ENCODE assay signal across 23 mouse cellular contexts in genomic region chrX:134582270-134582669, GRCm38 (mm10). TPM values are rescaled to one million over a fixed set of nuclear protein-coding genes. Genes with fewer than 3 reads are reported as not detected.
DNase-seq lines count a peak whose midpoint lies in the region; ATAC-seq and TF ChIP-seq lines count a peak whose summit lies in the region.
"Had no signal": no experiment of that assay in that cellular context is flagged by ENCODE, and none has a peak within 500 bp of the region (broad histone marks: within the 10 kb centered on the region; RNA-seq: fewer than 3 reads in every experiment).

No protein-coding gene starts in this region.

- peaks cover 54% of the 10 kb centered on the region for H3K4me1 ChIP-seq in erythroblast, embryonic 14.5 days (ENCODE audit: control insufficient read depth)
- H3K4me1 ChIP-seq in CH12.LX (ENCODE audit: control insufficient read depth in 1 of 2, insufficient read depth in 2 of 2): peaks cover 0 to 7% of the 10 kb centered on the region in 2 experiments; a peak in 1 of 4 replicates
- peaks cover 9% of the 10 kb centered on the region for H3K4me1 ChIP-seq in liver, embryonic 16.5 days (ENCODE audit: control insufficient read depth, low read depth, low read length)
- H3K4me1 ChIP-seq in hindbrain, embryonic 12.5 days: 0 out of 2 replicates have a peak, but pooled peaks cover 5% of the 10 kb centered on the region
- H3K4me1 ChIP-seq in intestine, embryonic 16.5 days (ENCODE audit: control insufficient read depth, insufficient read depth, low read length): no peaks in the 10 kb centered on the region
- H3K4me1 ChIP-seq in midbrain, embryonic 16.5 days (ENCODE audit: control insufficient read depth, insufficient read depth, low read length): peaks cover 7% of the 10 kb centered on the region; the same call in 1 of the 2 replicates

- peak overlapping the region; percentile 93 for H3K9ac ChIP-seq in CH12.LX (ENCODE audit: insufficient read depth, low read depth)
- H3K9ac ChIP-seq in liver, embryonic 16.5 days (ENCODE audit: low read depth, low read length): peak overlapping the region; percentile 24; the same call in 1 of the 2 replicates
- no peak overlapping the region for H3K9ac ChIP-seq in hindbrain, embryonic 12.5 days
- H3K9ac ChIP-seq in intestine, embryonic 16.5 days (ENCODE audit: low read depth, low read length): no peak overlapping the region
- no peak overlapping the region for H3K9ac ChIP-seq in midbrain, embryonic 16.5 days (ENCODE audit: low read depth, low read length)
- H3K9ac ChIP-seq: embryonic facial prominence, embryonic 15.5 days; forebrain, embryonic 13.5 days; heart, embryonic 15.5 days; limb, embryonic 13.5 days; midbrain, embryonic 13.5 days; neural tube, embryonic 15.5 days had no signal

- peak overlapping the region; percentile 82 for H3K4me2 ChIP-seq in CH12.LX (ENCODE audit: insufficient read depth, low read depth, poor library complexity, severe bottlenecking)
- H3K4me2 ChIP-seq in liver, embryonic 16.5 days (ENCODE audit: low read depth, low read length): peak overlapping the region; percentile 60
- no peak overlapping the region for H3K4me2 ChIP-seq in hindbrain, embryonic 12.5 days (replicated peaks)
- H3K4me2 ChIP-seq in intestine, embryonic 16.5 days (ENCODE audit: low read depth, low read length): no peak overlapping the region
- no peak overlapping the region for H3K4me2 ChIP-seq in midbrain, embryonic 16.5 days (ENCODE audit: low read length)
- H3K4me2 ChIP-seq: embryonic facial prominence, embryonic 15.5 days; forebrain, embryonic 13.5 days; heart, embryonic 15.5 days; limb, embryonic 13.5 days; midbrain, embryonic 13.5 days; neural tube, embryonic 15.5 days had no signal

- peak overlapping the region; percentile 85 for H3K27ac ChIP-seq in CH12.LX (ENCODE audit: insufficient read depth, low read depth)
- no peak overlapping the region for H3K27ac ChIP-seq in liver, embryonic 16.5 days (ENCODE audit: low read length)
- no peak overlapping the region for H3K27ac ChIP-seq in hindbrain, embryonic 12.5 days
- H3K27ac ChIP-seq in intestine, embryonic 16.5 days (ENCODE audit: low read length): no peak overlapping the region
- H3K27ac ChIP-seq in midbrain, embryonic 16.5 days (ENCODE audit: low read length): no peak overlapping the region
- H3K27ac ChIP-seq: embryonic facial prominence, embryonic 15.5 days; forebrain, embryonic 13.5 days; heart, embryonic 15.5 days; hindbrain, embryonic 10.5 days; limb, embryonic 13.5 days; midbrain, embryonic 13.5 days; neural tube, embryonic 15.5 days had no signal

- in situ Hi-C loops in CH12.LX (cut with MboI; ENCODE audit: low pct_ligation_motif_present, low pct_unique_long_range_greater_than_20kb, low sequenced_read_pairs): no loop called here

- TF ChIP-seq CTCF in CH12.LX (conservative IDR thresholded peaks at IDR 0.05 in 1 of 2, IDR thresholded peaks at IDR 0.05 in 1 of 2; ENCODE audit: low read depth in 2 of 2, low read length in 2 of 2): no peak

- peaks cover 48% of the 10 kb centered on the region for H3K79me2 ChIP-seq in CH12.LX (replicated peaks; ENCODE audit: control insufficient read depth, extremely low read depth, insufficient read depth, poor library complexity, severe bottlenecking)

- TF ChIP-seq RAD21 in CH12.LX (IDR thresholded peaks at IDR 0.05; ENCODE audit: low read depth, low read length): no peak

- no peak for DNase-seq in CH12.LX (ENCODE audit: extremely low read depth)
- DNase-seq: adrenal gland, postnatal 36 days; cerebellum, adult 9-11 months; embryo, embryonic 11 days; kidney, adult 8-10 months; kidney, postnatal 25 days; lung, postnatal 14 days; right cerebral cortex, postnatal 4 days had no signal

- no peak for ATAC-seq in erythroblast, adult 5-6 weeks (replicated peaks; ENCODE audit: low FRiP score, poor library complexity, severe bottlenecking)
- ATAC-seq in erythroid progenitor cell, adult 5-6 weeks (replicated peaks; ENCODE audit: low FRiP score, poor library complexity, severe bottlenecking): peak; percentile 40; the same call in 1 of the 2 replicates
- ATAC-seq in liver, embryonic 16.5 days (ENCODE audit: low read depth): peak; percentile 40; the same call in 1 of the 2 replicates
- no peak for ATAC-seq in hindbrain, embryonic 12.5 days (ENCODE audit: low FRiP score)
- ATAC-seq in intestine, embryonic 16.5 days: no peak
- ATAC-seq in midbrain, embryonic 16.5 days: no peak
- ATAC-seq: forebrain, embryonic 13.5 days; midbrain, embryonic 13.5 days had no signal

- peaks cover under 1% of the 10 kb centered on the region for H3K36me3 ChIP-seq in erythroblast, embryonic 14.5 days (ENCODE audit: control insufficient read depth)
- peaks cover under 1 to 4% of the 10 kb centered on the region in 2 experiments for H3K36me3 ChIP-seq in CH12.LX (replicated peaks in 1 of 2; ENCODE audit: control insufficient read depth in 1 of 2, insufficient read depth in 1 of 2, low read length in 1 of 2)
- no peaks in the 10 kb centered on the region for H3K36me3 ChIP-seq in liver, embryonic 16.5 days (ENCODE audit: control insufficient read depth, insufficient read depth)
- no peaks in the 10 kb centered on the region for H3K36me3 ChIP-seq in hindbrain, embryonic 12.5 days
- no peaks in the 10 kb centered on the region for H3K36me3 ChIP-seq in intestine, embryonic 16.5 days (ENCODE audit: control insufficient read depth, insufficient read depth, low read length)
- H3K36me3 ChIP-seq in midbrain, embryonic 16.5 days (ENCODE audit: control insufficient read depth, insufficient read depth, low read length): no peaks in the 10 kb centered on the region
- H3K36me3 ChIP-seq: embryonic facial prominence, embryonic 15.5 days; heart, embryonic 15.5 days; limb, embryonic 13.5 days; midbrain, embryonic 13.5 days; neural tube, embryonic 15.5 days had no signal

- no peak for TF ChIP-seq POLR2A in CH12.LX (IDR thresholded peaks at IDR 0.05; ENCODE audit: low read depth, low read length)

- peaks cover 7% of the 10 kb centered on the region; the same call in 1 of the 2 replicates for H3K9me3 ChIP-seq in erythroblast, embryonic 14.5 days (ENCODE audit: control insufficient read depth, low read length)
- H3K9me3 ChIP-seq in CH12.LX (replicated peaks; ENCODE audit: low read length): no peaks in the 10 kb centered on the region
- H3K9me3 ChIP-seq in liver, embryonic 16.5 days (replicated peaks; ENCODE audit: control insufficient read depth, low read length): no peaks in the 10 kb centered on the region
- H3K9me3 ChIP-seq in hindbrain, embryonic 12.5 days (replicated peaks): no peaks in the 10 kb centered on the region
- H3K9me3 ChIP-seq in intestine, embryonic 16.5 days (ENCODE audit: control insufficient read depth, low read length): no peaks in the 10 kb centered on the region
- H3K9me3 ChIP-seq in midbrain, embryonic 16.5 days (replicated peaks; ENCODE audit: control insufficient read depth, low read length, poor library complexity, severe bottlenecking): no peaks in the 10 kb centered on the region
- H3K9me3 ChIP-seq: embryonic facial prominence, embryonic 15.5 days; forebrain, embryonic 13.5 days; heart, embryonic 15.5 days; hindbrain, embryonic 10.5 days; limb, embryonic 13.5 days; midbrain, embryonic 13.5 days; neural tube, embryonic 15.5 days had no signal

- H3K4me3 ChIP-seq in erythroblast, embryonic 14.5 days (replicated peaks): peak overlapping the region; percentile 63
- H3K4me3 ChIP-seq in CH12.LX (replicated peaks in 1 of 3; ENCODE audit: low read depth in 2 of 3, low read length in 2 of 3, poor library complexity in 1 of 3): peak overlapping the region; percentile 64 to 93 (median 90)
- H3K4me3 ChIP-seq in liver, embryonic 16.5 days (ENCODE audit: low read depth, low read length): peak overlapping the region; percentile 48
- H3K4me3 ChIP-seq in hindbrain, embryonic 12.5 days: no peak overlapping the region
- no peak overlapping the region for H3K4me3 ChIP-seq in intestine, embryonic 16.5 days (ENCODE audit: low read length)
- H3K4me3 ChIP-seq in midbrain, embryonic 16.5 days (ENCODE audit: low read depth, low read length): no peak overlapping the region
- H3K4me3 ChIP-seq: embryonic facial prominence, embryonic 15.5 days; forebrain, embryonic 13.5 days; heart, embryonic 15.5 days; hindbrain, embryonic 10.5 days; limb, embryonic 13.5 days; midbrain, embryonic 13.5 days; myocyte; neural tube, embryonic 15.5 days had no signal

- WGBS in liver, embryonic 16.5 days (ENCODE audit: insufficient replicate concordance): 41% methylated on average over 11 of the region's 11 CpGs
- WGBS in hindbrain, embryonic 12.5 days: 84% methylated on average over 11 of the region's 11 CpGs
- 85% methylated on average over 11 of the region's 11 CpGs for WGBS in intestine, embryonic 16.5 days
- 86% methylated on average over 11 of the region's 11 CpGs for whole genome bisulfite sequencing in midbrain, embryonic 16.5 days

- no peak for TF ChIP-seq EP300 in CH12.LX (IDR thresholded peaks at IDR 0.05; ENCODE audit: low read length)

- H3K27me3 ChIP-seq in erythroblast, embryonic 14.5 days (ENCODE audit: control insufficient read depth): no peaks in the 10 kb centered on the region
- H3K27me3 ChIP-seq in CH12.LX (replicated peaks): no peaks in the 10 kb centered on the region
- no peaks in the 10 kb centered on the region for H3K27me3 ChIP-seq in liver, embryonic 16.5 days (ENCODE audit: control insufficient read depth, insufficient read depth, low read depth, low read length)
- H3K27me3 ChIP-seq in hindbrain, embryonic 12.5 days: no peaks in the 10 kb centered on the region
- no peaks in the 10 kb centered on the region for H3K27me3 ChIP-seq in intestine, embryonic 16.5 days (replicated peaks; ENCODE audit: control insufficient read depth, insufficient read depth, low read length)
- no peaks in the 10 kb centered on the region for H3K27me3 ChIP-seq in midbrain, embryonic 16.5 days (ENCODE audit: control insufficient read depth, insufficient read depth, low read depth, low read length)
- H3K27me3 ChIP-seq: embryonic facial prominence, embryonic 15.5 days; forebrain, embryonic 13.5 days; heart, embryonic 15.5 days; midbrain, embryonic 13.5 days; neural tube, embryonic 15.5 days had no signal

- dilution Hi-C loops in CH12.LX (cut with MboI; ENCODE audit: extremely low pct_ligation_motif_present, extremely low pct_unique_long_range_greater_than_20kb, low sequenced_read_pairs): no loop called here

RNA-seq across cellular contexts. Expression of gene Btk, which starts 1.1 kb away (rescaled TPM):
- 0.12 and 0.29 TPM in 2 replicates for polyA plus RNA-seq in erythroblast, embryonic 14.5 days (2012)
- total RNA-seq in erythroblast, adult 5-6 weeks (2015; ENCODE audit: low replicate concordance): 11.9 and 14.2 TPM in 2 replicates
- total RNA-seq in erythroblast, adult 5-6 weeks (2017; ENCODE audit: low replicate concordance): 4.6 and 16.4 TPM in 2 replicates
- total RNA-seq in CH12.LX (2012; rRNA removed) (16.2 and 23.2 TPM in 2 replicates), CH12.LX (2014; rRNA removed) (32.9 and 38.1 TPM in 2 replicates)
- polyA plus RNA-seq in CH12.LX (2012; ENCODE audit: insufficient read length, low read depth): 53.4 and 69.0 TPM in 2 replicates
- 18.0 and 23.4 TPM in 2 replicates for total RNA-seq in erythroid progenitor cell, adult 5-6 weeks (2015; ENCODE audit: low replicate concordance)
- total RNA-seq in erythroid progenitor cell, adult 5-6 weeks (2017; ENCODE audit: low replicate concordance): 8.9 and 12.6 TPM in 2 replicates
- polyA plus RNA-seq in liver, embryonic 16.5 days (2015; fragmentation: Nextera tagmentation; extraction: Ambion mirVana): 14.4 and 14.8 TPM in 2 replicates
- polyA plus RNA-seq in hindbrain, embryonic 12.5 days (2016; fragmentation: Nextera tagmentation; extraction: Ambion mirVana): 0.76 and 0.85 TPM in 2 replicates
- 1.0 and 1.4 TPM in 2 replicates for polyA plus RNA-seq in intestine, embryonic 16.5 days (2015; fragmentation: Nextera tagmentation; extraction: Ambion mirVana)
- polyA plus RNA-seq in midbrain, embryonic 16.5 days (2015; fragmentation: Nextera tagmentation; extraction: Ambion mirVana): 0.26 and 0.36 TPM in 2 replicates
- polyA plus RNA-seq: myocyte had no signal

RNA-seq across cellular contexts. Expression of gene Rpl36a, which starts 3.2 kb away (rescaled TPM):
- 12.2 and 13.9 TPM in 2 replicates for polyA plus RNA-seq in erythroblast, embryonic 14.5 days (2012)
- total RNA-seq in erythroblast, adult 5-6 weeks (2015; ENCODE audit: low replicate concordance): 266 and 403 TPM in 2 replicates
- total RNA-seq in erythroblast, adult 5-6 weeks (2017; ENCODE audit: low replicate concordance): 548 and 594 TPM in 2 replicates
- total RNA-seq in CH12.LX (2012; rRNA removed) (2,800 and 2,905 TPM in 2 replicates), CH12.LX (2014; rRNA removed) (2,352 and 2,700 TPM in 2 replicates)
- 869 and 1,197 TPM in 2 replicates for polyA plus RNA-seq in CH12.LX (2012; ENCODE audit: insufficient read length, low read depth)
- 511 and 528 TPM in 2 replicates for total RNA-seq in erythroid progenitor cell, adult 5-6 weeks (2015; ENCODE audit: low replicate concordance)
- total RNA-seq in erythroid progenitor cell, adult 5-6 weeks (2017; ENCODE audit: low replicate concordance): 549 and 1,031 TPM in 2 replicates
- 216 and 255 TPM in 2 replicates for polyA plus RNA-seq in liver, embryonic 16.5 days (2015; fragmentation: Nextera tagmentation; extraction: Ambion mirVana)
- polyA plus RNA-seq in hindbrain, embryonic 12.5 days (2016; fragmentation: Nextera tagmentation; extraction: Ambion mirVana): 236 and 276 TPM in 2 replicates
- 311 and 329 TPM in 2 replicates for polyA plus RNA-seq in intestine, embryonic 16.5 days (2015; fragmentation: Nextera tagmentation; extraction: Ambion mirVana)
- polyA plus RNA-seq in midbrain, embryonic 16.5 days (2015; fragmentation: Nextera tagmentation; extraction: Ambion mirVana): 144 and 152 TPM in 2 replicates

RNA-seq across cellular contexts. Expression of gene Gla, which starts 18.7 kb away (rescaled TPM):
- polyA plus RNA-seq in erythroblast, embryonic 14.5 days (2012): 0.05 and 0.08 TPM in 2 replicates
- total RNA-seq in erythroblast, adult 5-6 weeks (2015; ENCODE audit: low replicate concordance): 2.1 and 3.3 TPM in 2 replicates
- 2.2 and 4.0 TPM in 2 replicates for total RNA-seq in erythroblast, adult 5-6 weeks (2017; ENCODE audit: low replicate concordance)
- total RNA-seq in CH12.LX (2012; rRNA removed) (6.1 and 6.2 TPM in 2 replicates), CH12.LX (2014; rRNA removed) (9.1 and 10.3 TPM in 2 replicates)
- polyA plus RNA-seq in CH12.LX (2012; ENCODE audit: insufficient read length, low read depth): 8.6 and 13.3 TPM in 2 replicates
- 1.3 TPM in 1 of 2 replicates, not detected in the other for total RNA-seq in erythroid progenitor cell, adult 5-6 weeks (2015; ENCODE audit: low replicate concordance)
- 1.4 and 2.1 TPM in 2 replicates for total RNA-seq in erythroid progenitor cell, adult 5-6 weeks (2017; ENCODE audit: low replicate concordance)
- polyA plus RNA-seq in liver, embryonic 16.5 days (2015; fragmentation: Nextera tagmentation; extraction: Ambion mirVana): 3.6 and 4.5 TPM in 2 replicates
- 3.7 and 4.8 TPM in 2 replicates for polyA plus RNA-seq in hindbrain, embryonic 12.5 days (2016; fragmentation: Nextera tagmentation; extraction: Ambion mirVana)
- polyA plus RNA-seq in intestine, embryonic 16.5 days (2015; fragmentation: Nextera tagmentation; extraction: Ambion mirVana): 9.9 and 14.1 TPM in 2 replicates
- 3.2 and 3.8 TPM in 2 replicates for polyA plus RNA-seq in midbrain, embryonic 16.5 days (2015; fragmentation: Nextera tagmentation; extraction: Ambion mirVana)

RNA-seq across cellular contexts. Expression of gene Hnrnph2, which starts 18.7 kb away (rescaled TPM):
- polyA plus RNA-seq in erythroblast, embryonic 14.5 days (2012): 1.6 and 2.2 TPM in 2 replicates
- 36.5 and 47.0 TPM in 2 replicates for total RNA-seq in erythroblast, adult 5-6 weeks (2015; ENCODE audit: low replicate concordance)
- 76.8 and 92.0 TPM in 2 replicates for total RNA-seq in erythroblast, adult 5-6 weeks (2017; ENCODE audit: low replicate concordance)
- total RNA-seq in CH12.LX (2012; rRNA removed) (38.2 and 48.9 TPM in 2 replicates), CH12.LX (2014; rRNA removed) (57.3 and 63.8 TPM in 2 replicates)
- polyA plus RNA-seq in CH12.LX (2012; ENCODE audit: insufficient read length, low read depth): 70.0 and 82.0 TPM in 2 replicates
- total RNA-seq in erythroid progenitor cell, adult 5-6 weeks (2015; ENCODE audit: low replicate concordance): 59.8 and 69.6 TPM in 2 replicates
- 86.5 and 95.0 TPM in 2 replicates for total RNA-seq in erythroid progenitor cell, adult 5-6 weeks (2017; ENCODE audit: low replicate concordance)
- 66.4 and 79.1 TPM in 2 replicates for polyA plus RNA-seq in liver, embryonic 16.5 days (2015; fragmentation: Nextera tagmentation; extraction: Ambion mirVana)
- polyA plus RNA-seq in hindbrain, embryonic 12.5 days (2016; fragmentation: Nextera tagmentation; extraction: Ambion mirVana): 177 and 186 TPM in 2 replicates
- 128 and 130 TPM in 2 replicates for polyA plus RNA-seq in intestine, embryonic 16.5 days (2015; fragmentation: Nextera tagmentation; extraction: Ambion mirVana)
- 143 and 151 TPM in 2 replicates for polyA plus RNA-seq in midbrain, embryonic 16.5 days (2015; fragmentation: Nextera tagmentation; extraction: Ambion mirVana)

RNA-seq across cellular contexts. Expression of gene Timm8a1, which starts 40.6 kb away (rescaled TPM):
- polyA plus RNA-seq in erythroblast, embryonic 14.5 days (2012): 0.24 and 0.47 TPM in 2 replicates
- total RNA-seq in erythroblast, adult 5-6 weeks (2015; ENCODE audit: low replicate concordance): 13.6 and 29.4 TPM in 2 replicates
- 10.9 and 15.2 TPM in 2 replicates for total RNA-seq in erythroblast, adult 5-6 weeks (2017; ENCODE audit: low replicate concordance)
- 48.2 and 74.8 TPM in 2 replicates for total RNA-seq in CH12.LX (2012; rRNA removed)
- 216 and 251 TPM in 2 replicates for total RNA-seq in CH12.LX (2014; rRNA removed)
- 145 and 152 TPM in 2 replicates for polyA plus RNA-seq in CH12.LX (2012; ENCODE audit: insufficient read length, low read depth)
- 13.8 and 15.9 TPM in 2 replicates for total RNA-seq in erythroid progenitor cell, adult 5-6 weeks (2015; ENCODE audit: low replicate concordance)
- total RNA-seq in erythroid progenitor cell, adult 5-6 weeks (2017; ENCODE audit: low replicate concordance): 6.4 and 12.6 TPM in 2 replicates
- polyA plus RNA-seq in liver, embryonic 16.5 days (2015; fragmentation: Nextera tagmentation; extraction: Ambion mirVana): 62.2 and 65.2 TPM in 2 replicates
- 41.9 and 49.2 TPM in 2 replicates for polyA plus RNA-seq in hindbrain, embryonic 12.5 days (2016; fragmentation: Nextera tagmentation; extraction: Ambion mirVana)
- 122 and 141 TPM in 2 replicates for polyA plus RNA-seq in intestine, embryonic 16.5 days (2015; fragmentation: Nextera tagmentation; extraction: Ambion mirVana)
- polyA plus RNA-seq in midbrain, embryonic 16.5 days (2015; fragmentation: Nextera tagmentation; extraction: Ambion mirVana): 40.7 and 40.8 TPM in 2 replicates

Comparison
In these comparisons a context has a peak if more than half of its experiments do, and no peak if none do; other contexts are left out.
1. H3K4me3 ChIP-seq: peak in erythroblast, embryonic 14.5 days (single experiment), CH12.LX (3 of 3) and liver, embryonic 16.5 days (single experiment); none in hindbrain, embryonic 12.5 days (single experiment), intestine, embryonic 16.5 days (single experiment) and midbrain, embryonic 16.5 days (single experiment).
2. ATAC-seq: peak in erythroid progenitor cell, adult 5-6 weeks (single experiment) and liver, embryonic 16.5 days (single experiment); none in erythroblast, adult 5-6 weeks (single experiment), hindbrain, embryonic 12.5 days (single experiment), intestine, embryonic 16.5 days (single experiment) and midbrain, embryonic 16.5 days (single experiment).
3. H3K4me2 ChIP-seq: peak in CH12.LX (single experiment) and liver, embryonic 16.5 days (single experiment); none in hindbrain, embryonic 12.5 days (single experiment), intestine, embryonic 16.5 days (single experiment) and midbrain, embryonic 16.5 days (single experiment).
4. H3K9ac ChIP-seq: peak in CH12.LX (single experiment) and liver, embryonic 16.5 days (single experiment); none in hindbrain, embryonic 12.5 days (single experiment), intestine, embryonic 16.5 days (single experiment) and midbrain, embryonic 16.5 days (single experiment).